Mouse (Mus musculus) limb, embryonic 14.5 days (tissue): ENCODE results near the gene Ocm. TPM values are rescaled to one million over a fixed set of nuclear protein-coding genes. Genes with fewer than 3 reads are reported as not detected.

Experiments used
- ATAC-seq: fragments of 200-750 bp; cut with Nextera tagmentation; 2 replicates; pipeline ENCODE4 v1.8.0; 2017; ENCODE audit warnings: low read depth, moderate number of reproducible peaks, moderate TSS enrichment; ENCODE audit not compliant: low FRiP score
- DNase-seq: peaks from one replicate; pipeline ENCODE4 v3.0.0-alpha.2; 2015; ENCODE audit warnings: low spot score
- H3K27ac ChIP-seq: fragments of 300-500 bp; sonication (generic); replicated peaks from 2 replicates; pipeline ENCODE4 v1.5.1; 2014; ENCODE audit warnings: low read depth, mild to moderate bottlenecking, low read length, moderate library complexity, mixed read lengths
- H3K27me3 ChIP-seq: fragments of 300-500 bp; sonication (generic); 2 replicates; pipeline ENCODE4 v1.6.1; 2014; ENCODE audit warnings: low read length, mixed read lengths; ENCODE audit not compliant: control insufficient read depth, insufficient read depth
- H3K36me3 ChIP-seq: fragments of 300-500 bp; sonication (generic); 2 replicates; pipeline ENCODE4 v1.6.1; 2014; ENCODE audit warnings: mild to moderate bottlenecking, low read length, moderate library complexity, mixed read lengths; ENCODE audit not compliant: control insufficient read depth, insufficient read depth
- H3K4me1 ChIP-seq: fragments of 300-500 bp; sonication (generic); 2 replicates; pipeline ENCODE4 v1.6.1; 2014; ENCODE audit warnings: antibody characterized with exemption, low read length, mixed read lengths; ENCODE audit not compliant: control insufficient read depth, insufficient read depth
- H3K4me2 ChIP-seq: fragments of 300-500 bp; sonication (generic); replicated peaks from 2 replicates; pipeline ENCODE4 v1.6.1; 2014; ENCODE audit warnings: low read depth, mild to moderate bottlenecking, low read length, moderate library complexity; ENCODE audit not compliant: severe bottlenecking
- H3K4me3 ChIP-seq: fragments of 300-500 bp; sonication (generic); replicated peaks from 2 replicates; pipeline ENCODE4 v1.5.1; 2014; ENCODE audit warnings: low read length
- H3K9ac ChIP-seq: fragments of 300-500 bp; sonication (generic); 2 replicates; pipeline ENCODE4 v1.6.1; 2014; ENCODE audit warnings: mild to moderate bottlenecking, low read depth, low read length, moderate library complexity; ENCODE audit not compliant: severe bottlenecking
- H3K9me3 ChIP-seq: fragments of 300-500 bp; sonication (generic); 2 replicates; pipeline ENCODE4 v1.6.1; 2016; ENCODE audit warnings: low read length; ENCODE audit not compliant: control insufficient read depth
- POLR2A ChIP-seq: fragments of 200-500 bp; IDR thresholded peaks from 2 replicates; pipeline ENCODE4 v1.8.0; 2012; ENCODE audit warnings: inconsistent platforms, mild to moderate bottlenecking, moderate library complexity, borderline replicate concordance; ENCODE audit not compliant: insufficient read depth, insufficient read length; ENCODE audit errors: extremely low read depth
- WGBS: fragments of 180-500 bp; shearing (Covaris S2); extraction: QIAGEN DNeasy Blood & Tissue Kit; methylation state at CpG from one replicate; pipeline ENCODE4 v1.1.7; 2014; 5-methylcytosine and 5-hydroxymethylcytosine counted together
- polyA plus RNA-seq, 2 experiments: library from polyadenylated mRNA; depleted of rRNA in 1 of 2; stranded (reverse) in 1 of 2; unstranded in 1 of 2; fragments of >200 nt; fragmentation: Nextera tagmentation in 1 of 2; extraction: Ambion mirVana in 1 of 2; gene quantifications; 2 replicates each; pipeline versions ENCODE4 v1.2.1 to v1.2.3; 2012 to 2014

Ocm gene
- polyA plus RNA-seq, 2 experiments, result not detected

DNA sequence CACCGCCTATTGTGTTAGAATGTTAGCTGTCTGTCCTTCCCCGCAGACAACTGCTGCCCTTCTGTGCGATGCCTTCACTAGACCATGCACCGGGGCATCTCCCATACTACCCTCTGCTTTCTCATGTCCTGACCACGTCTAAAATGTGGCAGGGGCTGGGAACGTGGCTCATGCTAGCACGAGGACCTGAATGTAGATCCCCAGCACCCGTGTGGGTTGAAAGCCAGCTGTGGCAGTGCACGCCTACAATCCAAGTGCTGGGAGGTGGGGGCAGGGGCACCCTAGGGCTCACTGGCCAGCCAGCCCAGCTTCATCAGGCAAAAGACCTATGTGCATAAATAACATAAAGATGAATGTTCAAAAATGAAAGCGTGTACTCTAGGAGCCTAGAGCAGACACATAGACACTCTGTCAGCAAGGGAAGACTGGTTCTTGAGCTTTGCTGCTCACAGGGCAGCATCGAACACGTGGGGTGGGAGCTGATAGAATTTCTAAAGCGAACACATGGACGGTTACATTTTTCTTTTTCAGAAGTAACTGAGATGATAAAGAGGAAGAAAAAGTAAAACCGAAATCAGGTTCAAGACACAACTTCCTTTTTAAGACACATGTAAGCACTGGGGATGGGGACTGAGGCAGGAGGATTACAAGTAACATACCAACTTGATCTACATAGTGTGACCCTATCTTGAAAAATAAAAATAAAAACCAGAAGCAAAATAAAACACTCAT is 23.8 kb downstream of the Ocm start:
- Histone ChIP-seq H3K27ac (no peak overlapping the region), H3K27me3 (no peaks in the 10 kb centered on the region), H3K9me3 (no peaks in the 10 kb centered on the region), H3K36me3 (peaks cover 81% of the 10 kb centered on the region), H3K4me3 (no peak overlapping the region), H3K4me2 (no peak overlapping the region), H3K4me1 (no peaks in the 10 kb centered on the region), H3K9ac (no peak overlapping the region)
- no peak for DNase-seq
- no peak for ATAC-seq
- WGBS, result 93% methylated on average over 15 of the region's 15 CpGs
- no peak for TF ChIP-seq POLR2A

DNA sequence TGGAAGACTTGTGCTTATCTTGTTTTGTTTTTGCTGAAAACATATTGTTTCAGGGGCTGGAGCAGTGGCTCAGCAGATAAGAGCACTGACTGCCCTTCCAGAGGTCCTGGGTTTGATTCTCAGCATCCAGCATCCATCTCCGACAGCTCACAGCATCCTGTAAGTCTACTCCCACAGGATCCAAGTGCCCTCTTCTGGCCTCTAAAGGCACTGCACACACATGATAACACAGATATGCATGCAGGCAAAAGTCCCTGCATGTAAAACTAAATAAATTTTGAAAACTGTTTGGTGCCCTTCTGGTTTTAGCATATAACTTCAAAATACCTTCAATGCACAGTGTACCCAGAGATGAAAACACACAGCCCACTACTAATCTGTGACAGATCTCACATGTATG is 27.1 kb downstream of the Ocm start:
- H3K9me3 ChIP-seq, result no peaks in the 10 kb centered on the region
- no peak for TF ChIP-seq POLR2A
- H3K9ac ChIP-seq, result no peak overlapping the region
- H3K36me3 ChIP-seq, result peaks cover 84% of the 10 kb centered on the region
- no peaks in the 10 kb centered on the region for H3K27me3 ChIP-seq
- DNase-seq, result no peak
- ATAC-seq, result no peak
- 100% methylated on average over 1 of the region's 1 CpGs for WGBS
- H3K4me3 ChIP-seq, result no peak overlapping the region
- H3K4me1 ChIP-seq, result no peaks in the 10 kb centered on the region
- H3K27ac ChIP-seq, result no peak overlapping the region
- no peak overlapping the region for H3K4me2 ChIP-seq

DNA sequence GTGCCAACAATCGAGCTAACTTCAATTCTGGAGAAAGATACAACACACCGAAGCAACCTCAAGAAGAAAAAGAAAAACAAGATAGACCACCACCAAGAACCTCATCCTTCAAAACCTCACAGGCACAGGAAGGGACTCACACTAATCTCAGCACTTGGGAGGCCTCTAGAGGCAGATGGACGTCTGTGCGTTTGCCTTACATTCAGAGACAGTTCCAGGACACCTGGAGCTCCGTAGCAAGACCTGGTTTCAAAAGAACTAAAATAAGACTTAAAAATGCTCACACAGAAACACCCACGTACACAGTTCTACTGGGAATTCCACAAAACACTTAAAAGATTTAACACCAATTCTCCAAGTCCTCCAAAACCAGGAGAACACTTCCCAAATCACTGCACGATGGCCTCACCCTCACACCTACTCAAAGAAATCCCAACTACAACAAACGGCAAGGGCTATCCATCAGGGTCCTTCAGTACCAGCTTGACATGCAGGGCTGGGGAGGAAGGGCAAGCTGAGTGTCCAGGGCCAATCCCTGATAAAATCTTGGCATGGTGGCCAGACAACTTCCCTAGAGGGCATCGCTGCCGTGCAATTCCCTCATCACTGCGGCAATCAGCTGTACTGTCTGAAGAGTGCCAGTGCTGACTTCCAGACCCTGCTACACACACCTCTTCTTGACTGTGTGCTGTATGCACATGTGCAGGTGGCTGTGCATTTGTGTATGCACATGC is 31.7 kb downstream of the Ocm start:
- Histone ChIP-seq H3K27ac (no peak overlapping the region), H3K4me3 (no peak overlapping the region), H3K4me2 (no peak overlapping the region), H3K9me3 (no peaks in the 10 kb centered on the region), H3K9ac (no peak overlapping the region), H3K36me3 (peaks cover 89% of the 10 kb centered on the region), H3K27me3 (no peaks in the 10 kb centered on the region), H3K4me1 (no peaks in the 10 kb centered on the region)
- DNase-seq (no peak), ATAC-seq (no peak)
- 71% methylated on average over 11 of the region's 11 CpGs for WGBS
- TF ChIP-seq POLR2A, result no peak

DNA sequence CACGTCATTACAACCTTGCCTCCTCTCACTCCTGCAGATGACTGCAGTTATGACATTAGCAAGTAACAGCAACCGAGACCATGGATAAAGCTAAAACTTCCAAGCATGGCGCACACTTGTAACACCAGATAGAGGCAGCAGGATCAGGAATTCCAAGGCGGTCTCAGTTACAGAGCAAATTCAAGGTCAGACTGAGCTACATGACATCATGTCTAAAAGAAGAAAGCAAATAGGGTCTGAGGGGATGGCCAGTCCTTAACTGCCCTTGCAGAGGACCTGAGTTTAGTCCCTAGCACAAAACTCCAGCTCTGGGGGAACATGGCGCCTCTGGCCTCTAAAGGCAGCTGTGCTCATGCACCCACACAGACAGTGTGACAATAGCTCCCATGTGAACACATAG is 32.6 kb downstream of the Ocm start:
- 94% methylated on average over 5 of the region's 5 CpGs for WGBS
- ATAC-seq (no peak), DNase-seq (no peak)
- no peak overlapping the region for H3K9ac ChIP-seq
- TF ChIP-seq POLR2A, result no peak
- no peak overlapping the region for H3K4me2 ChIP-seq
- no peaks in the 10 kb centered on the region for H3K9me3 ChIP-seq
- H3K36me3 ChIP-seq, result peaks cover 89% of the 10 kb centered on the region
- H3K4me1 ChIP-seq, result no peaks in the 10 kb centered on the region
- no peak overlapping the region for H3K4me3 ChIP-seq
- H3K27ac ChIP-seq, result no peak overlapping the region
- H3K27me3 ChIP-seq, result no peaks in the 10 kb centered on the region

DNA sequence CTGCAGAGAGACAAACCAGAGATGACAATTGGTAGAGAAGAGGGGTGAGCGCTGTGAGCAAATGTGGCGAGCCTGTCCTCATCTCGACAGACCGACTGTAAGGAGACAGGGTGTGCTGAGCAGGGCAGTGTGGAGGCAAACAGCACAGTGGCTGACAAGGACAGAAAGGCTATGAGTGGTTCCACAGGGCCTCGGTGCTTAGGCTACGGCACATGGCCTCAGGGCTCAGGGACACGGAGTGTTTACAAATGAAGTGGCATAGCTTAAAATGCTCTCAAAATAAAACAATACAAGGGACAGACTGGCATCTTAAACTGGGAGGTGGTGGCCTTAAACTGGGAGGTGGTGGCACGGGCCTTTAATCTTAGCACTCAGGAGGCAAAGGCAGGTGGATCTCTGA is 33.2 kb downstream of the Ocm start:
- Histone ChIP-seq H3K4me3 (no peak overlapping the region), H3K4me2 (no peak overlapping the region), H3K27ac (no peak overlapping the region), H3K9me3 (no peaks in the 10 kb centered on the region), H3K4me1 (no peaks in the 10 kb centered on the region), H3K36me3 (peaks cover 89% of the 10 kb centered on the region), H3K27me3 (no peaks in the 10 kb centered on the region), H3K9ac (no peak overlapping the region)
- DNase-seq, result no peak
- 92% methylated on average over 8 of the region's 8 CpGs for WGBS
- no peak for ATAC-seq
- TF ChIP-seq POLR2A, result no peak
